9 mouse cellular contexts compared by ENCODE assay signal in the genomic region with DNA sequence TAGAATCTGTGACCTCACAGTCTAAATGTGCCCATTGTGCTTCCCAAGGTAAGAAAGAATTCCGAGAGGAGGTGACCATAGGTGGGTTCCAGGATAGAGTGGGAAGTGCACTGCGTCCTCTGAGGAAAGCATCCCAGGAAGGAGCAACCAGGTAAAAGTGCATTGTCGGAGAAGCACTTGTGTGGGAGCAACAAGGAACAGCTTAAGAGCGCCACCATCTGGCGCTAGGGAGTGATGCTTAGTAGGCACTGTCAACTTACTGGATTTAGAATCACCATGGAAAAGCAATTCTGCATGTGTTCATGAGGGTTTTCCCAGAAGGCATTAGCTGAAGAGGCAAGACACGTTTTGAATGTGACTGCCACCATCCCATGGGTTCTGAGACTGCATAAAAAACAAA.
DNase-seq lines count a peak whose midpoint lies in the region; ATAC-seq and TF ChIP-seq lines count a peak whose summit lies in the region.
"Had no signal": no experiment of that assay in that cellular context is flagged by ENCODE, and none has a peak within 500 bp of the region (broad histone marks: within the 10 kb centered on the region; RNA-seq: fewer than 3 reads in every experiment).

No protein-coding gene starts in this region.

- 0 out of 2 replicates have a peak, but pooled peaks have one; percentile 33 for TF ChIP-seq EP300 in heart, adult 2 months (IDR thresholded peaks at IDR 0.05; ENCODE audit: insufficient read depth, low read depth, low read length)

- H3K4me1 ChIP-seq in heart, adult 2 months (ENCODE audit: control insufficient read depth, insufficient read depth, low read length) = no peaks in the 10 kb centered on the region; the same call in 1 of the 2 replicates
- peaks cover 37% of the 10 kb centered on the region for H3K4me1 ChIP-seq in midbrain, embryonic 10.5 days
- no peaks in the 10 kb centered on the region; the same call in 1 of the 2 replicates for H3K4me1 ChIP-seq in midbrain, embryonic 15.5 days

- intact Hi-C loops in heart, adult 2 months (cut with DNase I) = no loop called here

- H3K27me3 ChIP-seq in heart, adult 2 months (ENCODE audit: control insufficient read depth, insufficient read depth, low read length) = no peaks in the 10 kb centered on the region
- no peaks in the 10 kb centered on the region; the same call in 1 of the 2 replicates for H3K27me3 ChIP-seq in midbrain, embryonic 10.5 days (ENCODE audit: low read depth, poor library complexity, severe bottlenecking)
- H3K27me3 ChIP-seq in midbrain, embryonic 15.5 days (replicated peaks) = 0 out of 2 replicates have a peak, but pooled peaks cover 4% of the 10 kb centered on the region
- H3K27me3 ChIP-seq: embryonic facial prominence, embryonic 12.5 days had no signal

- H3K9ac ChIP-seq in heart, adult 2 months (ENCODE audit: low read depth, low read length) = no peak overlapping the region
- no peak overlapping the region for H3K9ac ChIP-seq in midbrain, embryonic 15.5 days
- H3K9ac ChIP-seq: embryonic facial prominence, embryonic 12.5 days had no signal

- H3K9me3 ChIP-seq in midbrain, embryonic 10.5 days (replicated peaks) = no peaks in the 10 kb centered on the region
- no peaks in the 10 kb centered on the region for H3K9me3 ChIP-seq in midbrain, embryonic 15.5 days
- H3K9me3 ChIP-seq: embryonic facial prominence, embryonic 12.5 days had no signal

- no peak overlapping the region for H3K4me3 ChIP-seq in heart, adult 2 months
- H3K4me3 ChIP-seq in midbrain, embryonic 10.5 days = no peak overlapping the region
- H3K4me3 ChIP-seq in midbrain, embryonic 15.5 days = no peak overlapping the region
- H3K4me3 ChIP-seq: embryonic facial prominence, embryonic 12.5 days had no signal

- H3K27ac ChIP-seq in heart, adult 2 months = no peak overlapping the region
- H3K27ac ChIP-seq in midbrain, embryonic 10.5 days (replicated peaks) = no peak overlapping the region
- no peak overlapping the region for H3K27ac ChIP-seq in midbrain, embryonic 15.5 days
- H3K27ac ChIP-seq: embryonic facial prominence, embryonic 12.5 days had no signal

- H3K79me2 ChIP-seq in heart, adult 2 months (replicated peaks; ENCODE audit: control insufficient read depth, insufficient read depth, low read length) = no peaks in the 10 kb centered on the region

- no peak for ATAC-seq in midbrain, embryonic 15.5 days (replicated peaks)

- WGBS in heart, adult 2 months = 24% methylated on average over 6 of the region's 6 CpGs
- 21% methylated on average over 6 of the region's 6 CpGs for WGBS in midbrain, embryonic 10.5 days
- 26% methylated on average over 6 of the region's 6 CpGs for WGBS in midbrain, embryonic 15.5 days

- no peak overlapping the region for H3K4me2 ChIP-seq in midbrain, embryonic 15.5 days
- H3K4me2 ChIP-seq: embryonic facial prominence, embryonic 12.5 days had no signal

- peak; percentile 27 to 28 for DNase-seq in heart, adult 2 months
- no peak for DNase-seq in heart, adult 11 months
- DNase-seq in midbrain, embryonic 10.5 days (ENCODE audit: low spot score) = peak; percentile 47
- DNase-seq in adrenal gland, postnatal 25 days = peak; percentile 42
- DNase-seq in kidney, postnatal 4 days = peak; percentile 26 to 31
- DNase-seq in urinary bladder, adult 2 months (ENCODE audit: low spot score) = no peak
- DNase-seq in urinary bladder, postnatal 25 days (ENCODE audit: low spot score) = no peak

- no peak for TF ChIP-seq POLR2A in heart, adult 2 months (IDR thresholded peaks at IDR 0.05; ENCODE audit: insufficient read depth, low read depth, low read length)

- H3K36me3 ChIP-seq in heart, adult 2 months (ENCODE audit: control insufficient read depth, insufficient read depth, low read length) = peaks cover 3% of the 10 kb centered on the region; the same call in 1 of the 2 replicates
- no peaks in the 10 kb centered on the region for H3K36me3 ChIP-seq in midbrain, embryonic 10.5 days
- H3K36me3 ChIP-seq in midbrain, embryonic 15.5 days (replicated peaks) = no peaks in the 10 kb centered on the region
- H3K36me3 ChIP-seq: embryonic facial prominence, embryonic 12.5 days had no signal

- TF ChIP-seq CTCF in heart, adult 2 months (IDR thresholded peaks at IDR 0.05) = peak; percentile 76

Comparison
In these comparisons a context has a peak if more than half of its experiments do, and no peak if none do; other contexts are left out.
1. DNase-seq: peak in heart, adult 2 months (2 of 2), midbrain, embryonic 10.5 days (single experiment), adrenal gland, postnatal 25 days (single experiment) and kidney, postnatal 4 days (2 of 2); none in heart, adult 11 months (single experiment), urinary bladder, adult 2 months (single experiment) and urinary bladder, postnatal 25 days (single experiment).